Mouse (Mus musculus) R1 (cell line): Measurements from ENCODE around the gene Ptgir.
A peak's percentile ranks its signal among the peaks of the same experiment; 100 is the strongest.
"Not testable (repeated sequence)": the region's sequence is repeated elsewhere in the genome, so short reads cannot be mapped to it uniquely, and the experiment has no call there.

Experiments
- DNase-seq: peaks from one replicate; pipeline ENCODE4 v3.0.0-alpha.2; 2018; ENCODE audit warnings: low read depth, low spot score

The Ptgir gene

DNA sequence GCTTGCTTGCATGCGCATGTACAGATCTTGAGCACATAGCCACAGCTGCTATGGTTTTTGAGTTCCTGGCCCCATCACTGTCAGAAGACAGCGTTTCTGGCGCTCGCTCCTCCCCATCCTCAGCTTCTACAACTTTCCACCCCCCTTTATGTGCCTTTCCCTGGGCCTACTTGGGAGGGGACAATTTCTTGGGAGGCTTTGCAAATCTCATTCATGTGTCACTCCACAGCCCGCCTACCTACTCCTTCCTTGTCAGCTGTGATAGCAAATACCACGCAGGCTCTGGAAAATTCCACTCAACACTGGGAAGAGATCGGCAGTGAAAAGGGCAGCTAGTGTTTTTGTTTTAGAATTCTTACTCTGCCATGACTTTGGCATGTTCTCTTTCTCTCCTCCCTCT, 34.0 kb downstream of the Ptgir start:
- no peak for DNase-seq

DNA sequence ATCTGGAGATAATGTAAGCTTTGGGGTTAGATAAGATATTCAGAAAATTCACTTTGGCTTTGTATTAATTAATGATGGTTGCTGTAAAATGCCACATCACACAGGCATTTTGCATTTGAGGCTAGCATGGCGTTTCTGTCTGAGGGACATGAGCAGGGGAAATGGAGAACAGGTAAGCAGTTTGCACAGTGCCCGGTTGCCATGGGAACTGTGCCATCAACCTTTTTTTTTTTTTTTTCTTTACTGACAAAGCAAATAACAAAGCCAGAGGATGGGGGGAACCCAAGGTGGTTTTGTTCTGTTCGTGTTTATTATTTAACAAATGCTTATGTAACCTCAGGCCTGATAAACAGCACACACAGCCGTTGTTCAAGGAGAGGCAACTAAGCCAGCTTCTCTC, 36.6 kb downstream of the Ptgir start:
- no peak for DNase-seq

DNA sequence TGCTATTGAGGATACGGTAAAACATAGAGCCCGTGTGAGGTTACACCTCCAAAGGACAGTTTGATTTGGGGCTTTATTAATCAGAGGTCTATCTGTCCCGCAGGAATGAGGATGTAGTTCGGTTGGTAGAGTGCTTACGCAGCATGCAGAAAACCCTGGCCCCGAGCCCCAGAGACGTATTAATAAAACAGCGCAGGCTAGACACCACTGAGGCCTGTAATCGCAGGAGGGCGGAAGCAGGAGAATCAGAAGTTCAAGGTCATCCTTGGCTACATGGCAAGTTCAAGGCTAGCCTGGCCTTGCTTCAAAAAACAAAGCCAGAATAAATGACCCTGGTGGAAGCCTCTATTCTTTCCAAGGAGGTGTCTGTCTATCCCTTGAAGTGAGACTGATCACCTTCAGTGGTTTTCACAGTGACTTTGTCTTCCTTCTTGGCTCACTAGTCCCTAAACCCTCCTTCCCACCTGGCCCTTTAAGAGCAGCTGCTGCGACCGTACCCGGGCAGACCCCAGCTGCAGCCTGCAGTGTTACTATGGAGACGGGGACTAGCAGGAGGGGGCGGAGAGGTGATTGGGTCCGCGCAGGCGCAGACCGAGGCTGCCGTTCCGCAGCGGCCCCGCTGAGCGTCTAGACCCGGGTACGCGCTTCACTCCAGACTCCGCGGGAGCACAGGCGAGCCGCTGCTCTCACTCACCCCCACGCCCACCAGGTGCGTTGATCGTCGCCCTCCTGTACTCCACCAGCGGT, 37.9 kb downstream of the Ptgir start, which contains the start of gene Pnmal2:
TSS of gene Pnmal2 (plus strand) at position 622 of the 747 bp plus-strand sequence.
- DNase-seq = peak; percentile 94

DNA sequence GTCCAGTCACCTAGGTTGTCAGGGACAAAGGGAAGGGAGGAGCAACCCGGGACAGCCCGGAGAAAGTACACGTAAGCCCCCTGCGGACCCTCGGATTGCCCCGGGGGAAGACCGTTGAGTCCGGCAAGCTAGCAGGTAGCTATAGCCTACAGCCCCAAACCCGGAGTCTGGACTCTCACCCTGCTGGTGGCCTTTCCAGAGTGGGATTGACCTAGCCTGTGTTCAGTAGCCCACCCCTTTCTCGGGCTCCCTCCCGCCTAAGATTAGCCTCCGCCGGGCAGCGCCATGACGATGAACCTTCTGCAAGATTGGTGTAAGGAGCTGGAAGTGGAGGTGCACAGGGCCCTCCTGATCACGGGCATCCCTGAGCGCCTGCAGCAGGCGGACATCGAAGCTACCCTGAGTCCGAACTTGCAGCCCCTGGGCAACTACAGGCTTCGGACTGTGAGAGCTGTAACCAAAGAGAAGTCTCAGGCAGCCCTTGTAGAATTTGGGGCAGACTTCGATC, 38.6 kb downstream of the Ptgir start:
- no peak for DNase-seq

DNA sequence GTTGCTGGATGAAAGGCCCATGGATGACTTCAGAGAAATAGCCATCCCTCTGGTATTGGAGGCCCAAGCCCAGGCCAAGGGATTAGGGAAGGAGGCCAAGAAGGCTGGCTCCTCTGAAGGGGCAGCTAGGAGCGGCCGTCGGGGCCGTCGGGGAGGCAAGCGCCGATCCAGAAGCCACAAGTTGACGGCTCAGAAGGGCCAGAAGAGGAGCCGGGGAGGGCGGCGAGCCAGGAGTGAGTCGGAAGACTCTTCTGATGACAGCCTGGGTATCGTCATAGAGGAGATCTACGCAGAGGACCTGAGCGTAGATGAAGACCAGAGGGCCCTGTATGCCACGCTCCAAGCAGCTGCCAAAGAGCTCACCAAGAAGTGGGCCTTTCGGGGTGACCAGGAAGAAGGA, 39.1 kb downstream of the Ptgir start:
- no peak for DNase-seq

DNA sequence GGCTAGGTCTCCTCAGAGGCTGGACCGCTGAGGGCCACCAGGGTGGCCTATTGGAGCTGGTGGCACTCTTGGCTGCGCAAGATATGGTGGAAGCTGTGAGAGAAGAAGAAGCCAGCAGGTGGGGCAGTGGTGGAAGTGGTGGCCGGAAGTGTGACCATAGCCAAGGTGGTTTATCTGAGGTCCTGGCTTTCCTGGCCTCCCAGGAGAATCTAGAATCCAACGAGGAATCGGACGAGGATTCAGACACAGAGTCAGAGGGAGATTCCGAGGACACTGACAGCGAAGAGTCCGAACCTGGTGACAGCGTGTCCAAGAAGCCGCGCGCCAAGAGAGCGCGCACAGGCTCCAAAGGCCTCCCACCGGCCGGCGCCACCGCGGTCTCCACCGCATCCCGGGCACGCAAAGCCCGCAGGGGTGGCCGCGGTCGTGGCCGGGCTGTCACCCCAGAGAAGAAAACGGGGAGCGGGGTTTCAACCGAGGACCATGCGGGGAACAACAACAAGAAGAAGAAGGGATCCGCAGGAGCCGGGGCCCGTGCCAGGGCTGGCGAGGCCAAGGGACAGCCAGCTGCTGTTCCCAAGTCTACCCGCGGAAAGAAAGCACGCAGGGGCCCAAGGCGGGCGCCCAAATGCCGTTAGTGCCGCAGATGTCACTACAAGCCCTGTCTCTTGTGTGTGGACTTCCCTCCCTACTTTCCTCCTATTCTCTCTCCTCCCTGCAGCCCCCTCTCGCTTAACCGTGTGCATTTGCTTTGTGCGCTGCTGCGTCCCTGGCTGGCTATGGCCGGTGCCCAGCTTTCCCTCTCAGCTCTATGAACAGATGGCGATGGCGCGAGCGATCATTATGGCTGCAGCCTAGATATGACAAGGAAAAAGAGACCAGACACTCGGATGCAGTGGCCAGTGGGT, 40.4 kb downstream of the Ptgir start:
- DNase-seq = no peak

DNA sequence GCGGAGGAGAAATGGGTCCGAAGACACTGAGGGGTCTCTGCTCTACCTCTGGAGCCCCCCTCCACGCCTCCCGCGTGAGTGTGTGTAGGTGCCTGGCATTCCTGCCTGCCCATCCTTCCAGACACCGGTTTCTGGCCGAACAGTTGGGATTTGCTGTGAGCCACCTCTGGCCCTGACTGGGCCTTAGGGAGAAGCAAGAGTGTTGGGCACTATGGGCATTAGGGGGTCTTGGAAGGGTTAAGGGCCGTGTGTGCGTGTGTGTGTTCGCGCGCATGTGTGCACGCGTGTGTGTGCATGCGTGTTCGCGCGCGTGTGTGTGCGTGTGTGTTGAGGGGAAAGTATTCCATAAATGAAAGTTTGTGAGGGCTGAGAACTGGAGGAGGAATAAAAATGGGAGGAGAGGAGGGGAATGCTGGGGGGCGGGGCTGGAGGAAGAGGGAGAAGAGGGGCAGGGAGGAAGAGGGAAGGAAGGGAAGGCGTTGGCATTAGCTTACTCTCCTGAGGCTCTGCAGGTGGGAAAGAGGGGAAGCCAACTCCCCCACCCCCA, 41.1 kb downstream of the Ptgir start:
- no peak for DNase-seq

DNA sequence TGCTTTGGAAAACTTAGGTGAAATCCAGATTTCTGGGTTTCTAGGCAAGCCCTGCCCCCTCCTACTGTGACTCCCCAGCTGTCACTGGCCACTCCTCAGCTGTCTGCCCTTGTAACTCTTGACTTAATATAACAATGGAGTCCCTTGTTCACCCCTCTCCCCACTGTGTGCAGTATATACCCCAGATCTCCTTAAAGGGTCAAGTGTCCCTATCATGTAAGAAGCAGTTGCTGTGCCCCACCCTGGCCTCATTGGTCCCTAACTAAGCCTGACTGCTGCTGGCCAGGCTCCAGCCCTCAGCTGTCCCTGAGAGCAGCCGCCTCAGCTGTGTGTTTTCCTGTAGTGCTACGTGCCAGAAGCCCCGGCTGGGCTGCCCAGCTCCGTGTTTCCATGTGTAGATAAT, 41.7 kb downstream of the Ptgir start:
- DNase-seq = no peak

DNA sequence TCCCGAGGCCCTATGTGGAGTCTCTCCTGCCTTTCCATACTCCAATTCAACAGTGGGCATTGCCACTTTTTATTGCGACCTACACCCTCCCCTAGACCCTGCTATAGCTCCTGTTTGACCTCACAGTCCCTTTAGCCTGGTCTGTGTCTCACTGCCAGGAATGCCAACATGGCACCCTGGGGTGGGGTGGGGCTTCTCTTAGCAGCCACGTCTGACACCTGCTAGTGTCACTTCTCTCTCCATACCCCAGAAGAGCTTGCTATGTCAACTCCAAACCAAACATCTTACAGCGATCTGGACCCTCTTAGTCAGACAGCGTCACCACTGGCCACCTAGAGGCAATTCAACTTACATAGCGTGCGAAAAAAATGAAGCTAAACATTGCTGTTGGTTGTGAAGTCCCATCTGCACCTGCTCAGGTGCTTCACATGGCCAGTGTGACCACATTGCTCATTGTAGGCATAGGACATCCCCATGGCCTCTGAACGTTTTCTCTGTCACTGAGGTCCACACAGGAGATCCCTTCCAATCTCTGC, 42.7 kb downstream of the Ptgir start:
- no peak for DNase-seq

DNA sequence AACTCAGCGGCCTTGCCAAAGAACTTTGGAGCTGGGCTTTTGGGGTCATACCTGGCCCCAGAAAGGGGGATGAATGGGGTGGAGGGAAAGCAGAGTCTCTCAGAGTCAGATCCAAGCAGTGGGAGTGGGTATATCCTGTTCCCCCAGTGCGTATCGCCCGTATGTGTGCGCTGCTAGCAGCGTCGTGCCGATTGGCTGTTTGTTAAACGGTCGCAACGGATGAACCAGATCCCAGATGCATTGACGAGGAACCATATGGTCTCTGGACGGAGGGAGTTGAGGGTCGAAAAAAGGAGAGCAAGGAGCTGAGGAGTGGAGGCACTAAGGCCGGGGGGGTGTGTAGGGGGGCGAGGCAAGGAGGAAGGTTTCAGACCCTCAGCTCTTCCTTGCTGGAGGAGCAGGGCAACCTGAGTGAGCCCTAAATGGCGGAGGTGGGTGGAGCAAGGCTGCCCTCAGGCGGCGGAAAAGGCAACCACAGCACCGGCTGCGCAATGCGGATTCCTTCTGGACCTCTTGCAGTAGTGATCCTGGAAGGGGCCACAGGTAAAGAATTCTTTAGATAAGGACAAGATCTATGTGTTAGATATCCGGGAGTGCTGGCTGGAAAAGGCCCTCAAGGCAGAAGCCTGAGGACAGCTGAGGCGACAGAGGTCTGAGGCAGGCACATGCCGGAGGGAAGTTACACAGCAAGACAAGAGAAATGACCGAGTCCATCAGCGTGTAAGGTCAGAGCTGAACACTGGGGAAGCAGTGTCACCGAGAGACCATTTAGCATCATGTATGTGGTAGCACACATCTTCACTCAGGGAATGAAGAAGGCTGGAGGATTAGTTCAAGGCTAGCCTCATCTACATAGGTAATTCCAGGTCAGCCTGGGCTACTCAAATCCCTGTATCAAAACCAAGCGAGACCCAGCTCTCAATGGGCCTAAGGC, 43.9 kb downstream of the Ptgir start:
- DNase-seq = peak; percentile 69

DNA sequence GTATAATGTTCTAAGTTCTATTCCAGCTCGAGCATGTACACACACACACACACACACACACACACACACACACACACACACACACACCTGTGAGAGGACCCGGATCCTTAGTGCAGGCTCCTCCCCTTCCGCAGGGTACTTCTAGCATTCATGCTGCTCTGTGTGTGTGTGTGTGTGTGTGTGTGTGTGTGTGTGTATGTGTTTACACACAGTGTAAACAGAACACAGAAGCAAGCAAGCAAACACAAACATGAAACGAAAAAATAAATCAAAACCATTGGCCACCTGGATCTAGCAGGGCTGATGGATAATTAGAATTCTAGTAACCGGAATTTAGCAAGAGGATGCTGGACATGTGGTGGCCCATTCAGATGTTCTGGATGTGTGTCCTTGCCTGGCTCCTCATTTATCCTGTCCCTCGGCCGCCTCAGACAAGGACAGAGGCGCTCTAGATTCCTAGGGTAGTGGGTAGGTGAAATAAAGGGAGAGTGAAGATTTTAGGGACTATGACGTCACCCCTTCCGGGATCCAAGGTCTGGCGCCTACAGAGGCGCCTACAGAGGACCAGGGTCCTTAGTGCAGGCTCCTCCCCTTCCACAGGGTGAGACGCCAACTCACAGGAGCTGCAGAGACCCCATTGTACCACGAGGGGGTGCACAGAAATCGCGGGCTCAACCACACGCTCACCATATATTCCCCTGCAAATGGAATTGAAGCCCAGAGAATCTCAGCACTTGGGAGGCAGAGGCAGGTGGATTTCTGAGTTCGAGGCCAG, 44.8 kb downstream of the Ptgir start:
- DNase-seq = peak; percentile 92

DNA sequence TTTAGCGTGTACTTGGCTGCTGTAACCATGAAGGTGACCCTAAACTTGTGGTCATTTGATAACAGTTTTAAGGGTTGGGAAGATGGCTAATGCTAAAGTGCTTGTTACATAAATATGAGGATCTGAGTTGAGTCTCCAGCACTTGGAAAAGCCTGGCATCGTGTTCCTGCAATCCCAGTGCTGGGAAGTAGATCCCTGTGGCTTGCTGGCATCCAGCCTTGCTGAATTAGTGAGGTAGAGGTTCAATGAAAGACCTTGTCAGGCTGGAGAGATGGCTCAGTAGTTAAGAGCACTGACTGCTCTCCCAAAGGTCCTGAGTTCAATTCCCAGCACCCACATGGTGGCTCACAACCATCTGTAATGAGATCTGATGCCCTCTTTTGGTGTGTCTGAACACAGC, 47.5 kb downstream of the Ptgir start:
- DNase-seq = not testable (repeated sequence)

DNA sequence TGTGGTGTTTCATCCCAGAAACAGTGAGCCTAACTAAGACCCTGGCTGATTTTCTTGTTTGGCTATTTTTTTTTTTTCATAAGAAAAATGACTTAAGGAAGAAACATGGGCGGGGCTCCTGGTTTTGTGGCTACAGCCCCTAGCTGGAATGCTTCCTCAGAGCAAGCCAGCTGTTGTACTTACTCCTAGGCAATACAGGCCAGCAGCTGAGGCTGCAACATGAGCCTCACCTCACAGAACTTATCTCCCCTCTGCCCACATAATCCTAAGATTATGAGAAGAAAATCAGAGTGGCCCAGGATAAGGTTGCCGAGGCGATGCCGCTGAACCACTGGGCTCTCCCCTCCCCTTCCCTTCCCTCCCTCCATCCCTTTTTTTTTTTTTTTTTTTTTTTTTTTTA, 49.4 kb downstream of the Ptgir start:
- DNase-seq = no peak

DNA sequence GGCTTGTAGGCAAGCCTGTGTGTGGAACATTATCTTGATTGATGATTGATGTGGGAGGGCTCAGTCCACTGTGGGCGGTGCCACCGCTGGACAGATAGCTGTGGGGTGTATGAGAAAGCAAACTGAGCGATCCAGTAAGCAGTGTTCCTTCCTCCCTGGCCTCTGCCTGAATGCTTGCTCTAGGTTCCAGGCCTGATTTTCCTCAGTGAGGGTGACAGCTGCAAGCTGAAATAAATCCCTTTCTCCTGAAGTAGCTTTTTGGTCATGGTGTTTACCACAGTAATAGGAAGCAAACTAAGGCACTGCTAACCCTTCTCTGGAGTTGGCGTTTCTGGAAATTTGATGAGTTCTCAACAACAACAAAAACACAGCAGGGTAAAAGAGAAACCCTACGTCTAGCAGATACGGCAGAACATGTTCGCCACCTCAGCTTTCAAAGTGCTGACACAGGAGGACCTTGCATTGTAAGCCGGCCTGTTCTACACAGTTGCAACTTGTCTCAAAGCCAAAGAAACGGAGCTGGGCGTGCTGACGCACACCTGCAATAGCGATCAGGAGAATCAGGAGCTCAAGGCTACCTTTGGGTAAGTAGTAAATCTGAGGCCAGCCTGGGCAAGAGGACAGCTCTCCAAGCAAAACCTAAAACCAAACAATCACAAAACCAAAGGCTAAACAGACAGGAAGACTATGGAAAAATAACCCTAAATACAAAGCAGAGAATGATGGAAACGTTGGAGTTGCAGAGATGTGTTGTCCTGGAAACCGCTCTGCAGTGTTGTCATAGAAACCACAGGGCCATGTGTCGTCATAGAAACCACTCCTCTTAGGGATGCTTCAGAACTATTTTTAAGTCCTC, 50.3 kb downstream of the Ptgir start:
- peak; percentile 50 for DNase-seq

DNA sequence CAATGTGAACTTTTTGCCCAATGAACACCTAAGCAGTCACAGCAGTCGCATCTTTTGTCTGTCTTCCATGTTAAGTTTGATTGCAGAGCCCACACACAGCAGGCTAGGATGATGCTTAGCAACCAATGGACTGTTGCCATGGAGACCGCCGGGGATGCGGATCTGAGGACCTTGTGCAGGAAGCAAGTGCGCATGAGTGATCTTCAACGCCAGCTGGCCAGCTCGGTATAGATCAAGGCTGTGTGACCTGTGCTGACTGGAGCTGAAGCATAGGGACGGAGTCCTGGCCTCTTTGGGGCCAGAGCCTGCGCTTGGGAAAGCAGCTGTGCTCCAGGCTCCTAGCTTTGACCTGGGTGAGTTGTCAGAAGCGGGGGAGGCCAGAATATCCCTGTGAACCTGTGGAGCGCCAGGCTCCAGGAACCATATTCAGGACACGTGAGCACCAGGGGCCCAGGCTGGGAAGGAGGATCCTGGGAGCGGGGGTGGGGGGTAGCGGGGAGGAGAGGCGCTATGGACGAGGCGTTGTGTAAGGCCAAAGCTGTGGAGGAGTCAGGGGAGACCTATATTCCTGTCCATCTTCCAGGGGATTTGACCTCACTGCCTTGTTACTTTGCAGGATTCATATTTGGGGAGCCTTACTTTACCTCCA, 53.4 kb downstream of the Ptgir start, which contains the start of gene Pnmal1:
TSS of gene Pnmal1 (plus strand) at position 141 of the 649 bp plus-strand sequence.
- DNase-seq = peak; percentile 90
